Mouse (Mus musculus): ENCODE results near the gene Tenm2. TPM values are rescaled to one million over a fixed set of nuclear protein-coding genes. Genes with fewer than 3 reads are reported as not detected.

The Tenm2 gene
- polyA plus RNA-seq, 1 experiment from 2014 or later = 0.01 TPM

GRCm38 (mm10) chr11:36974142-36974541, 261.6 kb downstream of the Tenm2 start:
- no peak overlapping the region for H3K27ac ChIP-seq (ENCODE audit: low read length)
- H3K36me3 ChIP-seq (ENCODE audit: control insufficient read depth, insufficient read depth) = no peaks in the 10 kb centered on the region
- H3K4me3 ChIP-seq (ENCODE audit: low read depth, low read length) = no peak overlapping the region
- no peaks in the 10 kb centered on the region for H3K27me3 ChIP-seq (ENCODE audit: control insufficient read depth, insufficient read depth, low read depth, low read length)
- H3K9ac ChIP-seq (ENCODE audit: low read depth, low read length) = no peak overlapping the region
- H3K4me1 ChIP-seq (ENCODE audit: control insufficient read depth, low read depth, low read length) = no peaks in the 10 kb centered on the region
- H3K9me3 ChIP-seq (replicated peaks; ENCODE audit: control insufficient read depth, low read length) = no peaks in the 10 kb centered on the region
- no peak for ATAC-seq (ENCODE audit: low read depth)
- WGBS (ENCODE audit: insufficient replicate concordance) = 41% methylated on average over 2 of the region's 2 CpGs
- H3K4me2 ChIP-seq (ENCODE audit: low read depth, low read length) = no peak overlapping the region

- no peaks in the 10 kb centered on the region for H3K4me1 ChIP-seq (ENCODE audit: control insufficient read depth, low read depth, low read length)
- WGBS (ENCODE audit: insufficient replicate concordance) = 67% methylated on average over 5 of the region's 5 CpGs
- H3K36me3 ChIP-seq (ENCODE audit: control insufficient read depth, insufficient read depth) = no peaks in the 10 kb centered on the region
- no peak overlapping the region for H3K4me2 ChIP-seq (ENCODE audit: low read depth, low read length)
- H3K4me3 ChIP-seq (ENCODE audit: low read depth, low read length) = no peak overlapping the region
- no peaks in the 10 kb centered on the region for H3K27me3 ChIP-seq (ENCODE audit: control insufficient read depth, insufficient read depth, low read depth, low read length)
- ATAC-seq (ENCODE audit: low read depth) = no peak
- H3K9ac ChIP-seq (ENCODE audit: low read depth, low read length) = no peak overlapping the region
- no peaks in the 10 kb centered on the region for H3K9me3 ChIP-seq (replicated peaks; ENCODE audit: control insufficient read depth, low read length)
- H3K27ac ChIP-seq (ENCODE audit: low read length) = no peak overlapping the region
Measured at GRCm38 (mm10) chr11:36958102-36958501, 277.7 kb downstream of the Tenm2 start.

GRCm38 (mm10) chr11:36941429-36941828, 294.3 kb downstream of the Tenm2 start:
- no peak for ATAC-seq (ENCODE audit: low read depth)
- Histone ChIP-seq H3K36me3 (ENCODE audit: control insufficient read depth, insufficient read depth) (no peaks in the 10 kb centered on the region), H3K9me3 (replicated peaks; ENCODE audit: control insufficient read depth, low read length) (no peaks in the 10 kb centered on the region), H3K27ac (ENCODE audit: low read length) (no peak overlapping the region), H3K4me1 (ENCODE audit: control insufficient read depth, low read depth, low read length) (no peaks in the 10 kb centered on the region), H3K4me3 (ENCODE audit: low read depth, low read length) (no peak overlapping the region), H3K4me2 (ENCODE audit: low read depth, low read length) (no peak overlapping the region), H3K27me3 (ENCODE audit: control insufficient read depth, insufficient read depth, low read depth, low read length) (no peaks in the 10 kb centered on the region), H3K9ac (ENCODE audit: low read depth, low read length) (no peak overlapping the region)
- 66% methylated on average over 6 of the region's 6 CpGs for WGBS (ENCODE audit: insufficient replicate concordance)

GRCm38 (mm10) chr11:36940557-36941110, 295.1 kb downstream of the Tenm2 start:
- Histone ChIP-seq H3K27me3 (ENCODE audit: control insufficient read depth, insufficient read depth, low read depth, low read length) (no peaks in the 10 kb centered on the region), H3K4me2 (ENCODE audit: low read depth, low read length) (no peak overlapping the region), H3K4me1 (ENCODE audit: control insufficient read depth, low read depth, low read length) (no peaks in the 10 kb centered on the region), H3K36me3 (ENCODE audit: control insufficient read depth, insufficient read depth) (no peaks in the 10 kb centered on the region), H3K9me3 (replicated peaks; ENCODE audit: control insufficient read depth, low read length) (no peaks in the 10 kb centered on the region), H3K9ac (ENCODE audit: low read depth, low read length) (no peak overlapping the region), H3K4me3 (ENCODE audit: low read depth, low read length) (no peak overlapping the region), H3K27ac (ENCODE audit: low read length) (no peak overlapping the region)
- ATAC-seq (ENCODE audit: low read depth) = no peak
- WGBS (ENCODE audit: insufficient replicate concordance) = 41% methylated on average over 7 of the region's 7 CpGs

- Histone ChIP-seq H3K27ac (ENCODE audit: low read length) (no peak overlapping the region), H3K4me1 (ENCODE audit: control insufficient read depth, low read depth, low read length) (no peaks in the 10 kb centered on the region), H3K4me3 (ENCODE audit: low read depth, low read length) (no peak overlapping the region), H3K4me2 (ENCODE audit: low read depth, low read length) (no peak overlapping the region), H3K27me3 (ENCODE audit: control insufficient read depth, insufficient read depth, low read depth, low read length) (no peaks in the 10 kb centered on the region), H3K36me3 (ENCODE audit: control insufficient read depth, insufficient read depth) (no peaks in the 10 kb centered on the region), H3K9me3 (replicated peaks; ENCODE audit: control insufficient read depth, low read length) (no peaks in the 10 kb centered on the region), H3K9ac (ENCODE audit: low read depth, low read length) (no peak overlapping the region)
- no peak for ATAC-seq (ENCODE audit: low read depth)
- 77% methylated on average over 5 of the region's 5 CpGs for WGBS (ENCODE audit: insufficient replicate concordance)
Measured at GRCm38 (mm10) chr11:36929817-36930216, 305.9 kb downstream of the Tenm2 start.

DNA sequence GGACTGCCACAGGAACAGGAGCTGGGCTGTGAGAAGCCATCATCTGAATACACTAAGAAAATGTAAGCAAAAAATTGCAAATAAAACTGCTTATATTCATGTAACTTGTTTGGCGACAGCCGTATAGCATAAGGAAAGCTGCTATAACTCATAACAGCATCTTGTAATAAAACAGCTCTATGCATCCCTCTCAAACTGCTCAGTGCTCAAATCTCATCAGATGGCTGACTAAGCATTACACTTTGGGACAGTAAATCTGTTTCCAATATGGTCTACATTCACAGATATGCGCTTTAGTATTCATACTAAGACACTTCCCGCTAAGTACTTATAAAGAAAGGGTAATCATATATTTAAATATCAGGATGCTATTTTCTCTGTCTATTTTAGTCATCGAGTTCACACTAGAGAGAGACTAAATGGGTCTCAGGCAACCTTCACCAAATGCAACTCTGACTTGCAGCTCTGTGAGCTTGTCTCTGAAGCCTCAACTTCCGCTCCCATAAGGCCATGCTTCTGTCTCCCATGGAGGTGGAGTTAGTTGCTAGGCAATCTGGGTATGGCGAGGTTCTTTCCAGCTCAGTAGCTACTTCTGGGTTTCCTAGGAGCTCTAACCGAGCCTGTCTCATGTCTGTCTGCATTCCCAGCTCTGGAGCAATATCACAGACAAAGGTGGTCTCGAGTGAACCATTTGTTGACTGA, 308.9 kb downstream of the Tenm2 start:
- H3K9me3 ChIP-seq (replicated peaks; ENCODE audit: control insufficient read depth, low read length) = no peaks in the 10 kb centered on the region
- 61% methylated on average over 9 of the region's 9 CpGs for WGBS (ENCODE audit: insufficient replicate concordance)

DNA sequence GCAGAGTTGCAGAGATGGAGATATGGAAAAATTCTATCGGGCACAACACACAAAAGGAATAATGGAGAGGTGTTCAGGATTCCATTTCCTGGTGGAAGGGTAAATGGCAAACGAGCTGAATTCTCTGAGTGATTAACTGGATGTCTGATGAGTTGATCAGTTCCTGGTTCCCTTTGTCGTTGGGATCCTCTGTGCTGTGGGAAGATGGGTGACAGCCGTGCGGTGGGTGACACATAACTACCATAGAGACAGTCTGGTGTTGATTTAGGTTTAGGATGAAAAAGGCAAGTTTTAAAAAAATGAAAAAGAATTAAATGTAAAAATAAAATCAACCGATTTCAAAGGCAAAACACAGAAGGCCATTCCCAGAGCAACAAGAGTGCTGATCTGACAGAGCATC, 316.5 kb downstream of the Tenm2 start:
- H3K9me3 ChIP-seq (replicated peaks; ENCODE audit: control insufficient read depth, low read length) = no peaks in the 10 kb centered on the region
- 58% methylated on average over 6 of the region's 6 CpGs for WGBS (ENCODE audit: insufficient replicate concordance)
- H3K9ac ChIP-seq (ENCODE audit: low read depth, low read length) = no peak overlapping the region
- no peak overlapping the region for H3K27ac ChIP-seq (ENCODE audit: low read length)
- ATAC-seq (ENCODE audit: low read depth) = no peak
- H3K27me3 ChIP-seq (ENCODE audit: control insufficient read depth, insufficient read depth, low read depth, low read length) = no peaks in the 10 kb centered on the region
- no peak overlapping the region for H3K4me2 ChIP-seq (ENCODE audit: low read depth, low read length)
- H3K4me1 ChIP-seq (ENCODE audit: control insufficient read depth, low read depth, low read length) = no peaks in the 10 kb centered on the region
- no peak overlapping the region for H3K4me3 ChIP-seq (ENCODE audit: low read depth, low read length)
- H3K36me3 ChIP-seq (ENCODE audit: control insufficient read depth, insufficient read depth) = no peaks in the 10 kb centered on the region

More for the DNA sequence above, 308.9 kb downstream of the Tenm2 start:
- H3K9ac ChIP-seq (ENCODE audit: low read depth, low read length) = no peak overlapping the region
- H3K36me3 ChIP-seq (ENCODE audit: control insufficient read depth, insufficient read depth) = no peaks in the 10 kb centered on the region
- H3K27ac ChIP-seq (ENCODE audit: low read length) = no peak overlapping the region
- no peak overlapping the region for H3K4me2 ChIP-seq (ENCODE audit: low read depth, low read length)
- H3K4me1 ChIP-seq (ENCODE audit: control insufficient read depth, low read depth, low read length) = no peaks in the 10 kb centered on the region
- ATAC-seq (ENCODE audit: low read depth) = no peak
- H3K4me3 ChIP-seq (ENCODE audit: low read depth, low read length) = no peak overlapping the region
- H3K27me3 ChIP-seq (ENCODE audit: control insufficient read depth, insufficient read depth, low read depth, low read length) = no peaks in the 10 kb centered on the region

GRCm38 (mm10) chr11:36911406-36911805, 324.4 kb downstream of the Tenm2 start:
- 57% methylated on average over 4 of the region's 4 CpGs for WGBS (ENCODE audit: insufficient replicate concordance)
- H3K27ac ChIP-seq (ENCODE audit: low read length) = no peak overlapping the region
- no peaks in the 10 kb centered on the region for H3K4me1 ChIP-seq (ENCODE audit: control insufficient read depth, low read depth, low read length)
- no peak overlapping the region for H3K4me2 ChIP-seq (ENCODE audit: low read depth, low read length)
- H3K9me3 ChIP-seq (replicated peaks; ENCODE audit: control insufficient read depth, low read length) = no peaks in the 10 kb centered on the region
- no peak for ATAC-seq (ENCODE audit: low read depth)
- H3K4me3 ChIP-seq (ENCODE audit: low read depth, low read length) = no peak overlapping the region
- H3K36me3 ChIP-seq (ENCODE audit: control insufficient read depth, insufficient read depth) = no peaks in the 10 kb centered on the region
- H3K9ac ChIP-seq (ENCODE audit: low read depth, low read length) = no peak overlapping the region
- no peaks in the 10 kb centered on the region for H3K27me3 ChIP-seq (ENCODE audit: control insufficient read depth, insufficient read depth, low read depth, low read length)

- Histone ChIP-seq H3K9me3 (replicated peaks; ENCODE audit: control insufficient read depth, low read length) (no peaks in the 10 kb centered on the region), H3K9ac (ENCODE audit: low read depth, low read length) (no peak overlapping the region), H3K4me2 (ENCODE audit: low read depth, low read length) (no peak overlapping the region), H3K27me3 (ENCODE audit: control insufficient read depth, insufficient read depth, low read depth, low read length) (no peaks in the 10 kb centered on the region), H3K4me1 (ENCODE audit: control insufficient read depth, low read depth, low read length) (no peaks in the 10 kb centered on the region), H3K4me3 (ENCODE audit: low read depth, low read length) (no peak overlapping the region), H3K27ac (ENCODE audit: low read length) (no peak overlapping the region), H3K36me3 (ENCODE audit: control insufficient read depth, insufficient read depth) (no peaks in the 10 kb centered on the region)
- 50% methylated on average over 1 of the region's 1 CpGs for WGBS (ENCODE audit: insufficient replicate concordance)
- no peak for ATAC-seq (ENCODE audit: low read depth)
Measured at GRCm38 (mm10) chr11:36909036-36909435, 326.7 kb downstream of the Tenm2 start.

Measured in liver, embryonic 16.5 days (tissue).